Mouse (Mus musculus) thymus, adult 2 months (tissue): ENCODE data around the gene Ccl12. TPM values are rescaled to one million over a fixed set of nuclear protein-coding genes. Genes with fewer than 3 reads are reported as not detected.

Experiments used
- DNase-seq: peaks from one replicate; pipeline ENCODE4 v3.0.0; 2021
- H3K27ac ChIP-seq: fragments of 200-500 bp; 2 replicates; pipeline ENCODE4 v1.5.1; 2012; ENCODE audit warnings: low read length, control low read depth; ENCODE audit not compliant: control insufficient read depth, insufficient read depth
- H3K27me3 ChIP-seq: fragments of 200-500 bp; 2 replicates; pipeline ENCODE4 v1.6.1; 2012; ENCODE audit warnings: mild to moderate bottlenecking, low read length, moderate library complexity, mixed read lengths; ENCODE audit not compliant: control insufficient read depth, insufficient read depth
- H3K36me3 ChIP-seq: fragments of 200-500 bp; 2 replicates; pipeline ENCODE4 v1.6.1; 2012; ENCODE audit warnings: mild to moderate bottlenecking, low read length, moderate library complexity; ENCODE audit not compliant: control insufficient read depth, insufficient read depth
- H3K4me1 ChIP-seq: fragments of 200-500 bp; replicated peaks from 2 replicates; pipeline ENCODE4 v1.6.1; 2012; ENCODE audit warnings: low read length; ENCODE audit not compliant: control insufficient read depth, insufficient read depth
- H3K4me3 ChIP-seq: fragments of 200-500 bp; 2 replicates; pipeline ENCODE4 v1.5.1; 2012; ENCODE audit warnings: mild to moderate bottlenecking, low read length, control low read depth, moderate library complexity; ENCODE audit not compliant: control insufficient read depth, insufficient read depth
- CTCF ChIP-seq: fragments of 200-500 bp; IDR thresholded peaks from 2 replicates; pipeline ENCODE4 v1.5.1; 2012; ENCODE audit warnings: mild to moderate bottlenecking, control low read depth, low read length, moderate library complexity, borderline replicate concordance; ENCODE audit not compliant: control insufficient read depth, poor library complexity, insufficient read depth; ENCODE audit errors: extremely low read depth
- POLR2A ChIP-seq: fragments of 200-500 bp; IDR thresholded peaks from 2 replicates; pipeline ENCODE4 v1.6.1; 2012; ENCODE audit warnings: mild to moderate bottlenecking, low read length, control low read depth, moderate library complexity; ENCODE audit not compliant: control insufficient read depth, poor library complexity, insufficient read depth; ENCODE audit errors: extremely low read depth
- WGBS: fragments of 180-500 bp; shearing (Covaris S2); methylation state at CpG from one replicate; pipeline ENCODE4 v1.1.7; 2018; 5-methylcytosine and 5-hydroxymethylcytosine counted together
- polyA plus RNA-seq: library from polyadenylated mRNA; depleted of rRNA; stranded (reverse); fragments of >200 nt; gene quantifications from 2 replicates; pipeline ENCODE4 v1.2.3, GENCODE M21; 2012

Gene Ccl12
- polyA plus RNA-seq, 1 experiment: 10.5 TPM

DNA sequence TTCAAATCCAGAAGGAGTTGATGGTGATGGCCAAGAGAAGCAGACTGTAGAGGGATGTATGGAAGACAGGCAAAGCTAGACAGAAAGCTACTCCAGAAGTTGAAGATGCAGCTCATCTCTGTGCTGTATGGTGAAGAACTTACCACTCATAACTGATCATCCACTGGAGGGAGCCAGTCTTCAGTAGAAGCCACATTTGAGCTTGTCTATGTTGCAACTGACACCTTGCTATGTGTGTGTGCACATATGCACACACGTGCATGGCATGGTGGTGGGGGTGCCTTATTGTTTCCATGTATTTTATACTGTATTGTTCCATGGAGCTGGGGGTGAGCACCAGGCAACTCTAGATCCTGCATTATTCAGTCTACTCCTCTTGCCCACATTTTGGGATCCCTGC is 29.3 kb upstream of the Ccl12 start:
- no peak overlapping the region for H3K4me3 ChIP-seq
- no peaks in the 10 kb centered on the region for H3K4me1 ChIP-seq
- DNase-seq: no peak
- WGBS: 85% methylated on average over 1 of the region's 1 CpGs
- no peaks in the 10 kb centered on the region for H3K27me3 ChIP-seq
- no peak for TF ChIP-seq POLR2A
- no peak for TF ChIP-seq CTCF
- H3K27ac ChIP-seq: no peak overlapping the region
- H3K36me3 ChIP-seq: no peaks in the 10 kb centered on the region

- Histone ChIP-seq H3K27me3 (no peaks in the 10 kb centered on the region), H3K27ac (no peak overlapping the region), H3K36me3 (no peaks in the 10 kb centered on the region), H3K4me1 (no peaks in the 10 kb centered on the region), H3K4me3 (no peak overlapping the region)
- no peak for DNase-seq
- 69% methylated on average over 3 of the region's 3 CpGs for WGBS
- TF ChIP-seq POLR2A (no peak), CTCF (no peak)
These were observed 28.7 kb upstream of the Ccl12 start for GRCm38 (mm10) chr11:82072984-82073383.

DNA sequence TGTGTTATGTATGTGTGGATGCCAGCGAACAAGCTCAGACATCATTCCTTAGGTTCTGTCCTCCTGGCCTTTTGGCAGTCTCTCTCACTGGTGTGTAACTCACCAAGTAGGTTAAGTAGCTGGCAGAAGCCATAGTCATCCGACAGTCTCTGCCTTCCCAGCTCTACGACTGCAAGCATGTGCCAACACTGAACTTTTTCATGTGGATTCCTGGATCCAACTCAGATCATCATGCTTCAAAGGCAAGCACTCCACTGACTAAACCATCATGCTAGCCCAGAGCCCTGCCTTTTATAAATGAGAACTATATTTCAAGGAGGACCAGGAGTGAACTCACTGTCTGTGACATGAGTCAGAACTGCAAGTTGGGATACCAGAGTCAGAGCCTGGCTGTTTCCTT is 28.0 kb upstream of the Ccl12 start:
- Histone ChIP-seq H3K4me1 (no peaks in the 10 kb centered on the region), H3K27me3 (no peaks in the 10 kb centered on the region), H3K36me3 (no peaks in the 10 kb centered on the region), H3K4me3 (no peak overlapping the region), H3K27ac (no peak overlapping the region)
- TF ChIP-seq POLR2A: no peak
- no peak for TF ChIP-seq CTCF
- WGBS: 83% methylated on average over 3 of the region's 3 CpGs
- DNase-seq: no peak

DNA sequence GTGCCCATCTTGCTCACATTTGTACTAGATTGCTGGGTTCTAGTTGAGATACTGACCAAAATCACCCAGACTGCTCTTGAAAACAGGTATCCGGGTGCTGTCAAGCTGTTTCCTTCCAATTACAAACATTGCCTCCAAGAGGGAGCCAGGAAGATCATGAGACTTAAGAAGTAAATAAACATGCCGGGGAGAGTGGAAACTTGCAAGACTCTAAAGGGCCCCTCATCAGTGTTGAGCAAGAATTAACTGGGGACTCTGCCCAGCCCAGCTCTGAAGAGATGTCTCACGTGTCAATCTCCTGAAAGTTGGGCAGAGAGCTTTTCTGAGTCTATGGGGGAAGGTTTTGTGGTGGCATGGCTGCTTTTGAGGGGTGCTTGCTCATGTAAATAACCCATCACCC is 24.6 kb upstream of the Ccl12 start:
- 42% methylated on average over 3 of the region's 3 CpGs for WGBS
- no peak for DNase-seq
- H3K4me3 ChIP-seq: no peak overlapping the region
- TF ChIP-seq POLR2A: no peak
- TF ChIP-seq CTCF: no peak
- H3K4me1 ChIP-seq: no peaks in the 10 kb centered on the region
- no peak overlapping the region for H3K27ac ChIP-seq
- no peaks in the 10 kb centered on the region for H3K27me3 ChIP-seq
- H3K36me3 ChIP-seq: no peaks in the 10 kb centered on the region

- TF ChIP-seq CTCF: no peak
- TF ChIP-seq POLR2A: no peak
- Histone ChIP-seq H3K36me3 (no peaks in the 10 kb centered on the region), H3K4me1 (no peaks in the 10 kb centered on the region), H3K4me3 (no peak overlapping the region), H3K27me3 (no peaks in the 10 kb centered on the region), H3K27ac (no peak overlapping the region)
- DNase-seq: no peak
These were observed 23.4 kb upstream of the Ccl12 start for GRCm38 (mm10) chr11:82078136-82078730.

DNA sequence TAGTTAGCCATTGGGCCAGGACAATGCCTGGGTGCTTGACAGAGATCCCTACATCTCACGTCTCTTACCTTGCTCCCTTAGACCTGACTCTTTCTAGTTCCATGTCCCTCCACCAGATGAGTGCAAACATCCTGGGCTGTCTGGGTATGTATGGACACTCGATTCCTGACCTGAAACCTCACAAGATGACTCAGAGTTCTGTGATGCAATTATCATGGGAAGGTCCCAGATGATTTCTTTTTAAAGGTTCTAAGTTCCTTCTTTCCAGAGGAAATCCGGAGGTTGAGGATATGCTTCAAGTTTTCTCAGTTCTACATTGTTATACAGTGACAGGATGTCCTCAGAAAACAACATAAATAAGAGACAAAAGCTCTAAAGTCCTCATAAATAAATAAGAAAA is 20.8 kb upstream of the Ccl12 start:
- H3K36me3 ChIP-seq: no peaks in the 10 kb centered on the region

GRCm38 (mm10) chr11:82084360-82084759 is 17.3 kb upstream of the Ccl12 start:
- no peak overlapping the region for H3K4me3 ChIP-seq
- H3K27ac ChIP-seq: no peak overlapping the region
- TF ChIP-seq POLR2A: no peak
- TF ChIP-seq CTCF: no peak
- WGBS: 99% methylated on average over 3 of the region's 3 CpGs
- H3K4me1 ChIP-seq: no peaks in the 10 kb centered on the region
- no peaks in the 10 kb centered on the region for H3K27me3 ChIP-seq
- no peaks in the 10 kb centered on the region for H3K36me3 ChIP-seq
- DNase-seq: no peak

More for the DNA sequence above, 20.8 kb upstream of the Ccl12 start:
- TF ChIP-seq POLR2A (no peak), CTCF (no peak)
- H3K4me1 ChIP-seq: no peaks in the 10 kb centered on the region
- WGBS: 72% methylated on average over 3 of the region's 3 CpGs
- H3K27ac ChIP-seq: no peak overlapping the region
- H3K27me3 ChIP-seq: no peaks in the 10 kb centered on the region
- DNase-seq: no peak
- no peak overlapping the region for H3K4me3 ChIP-seq
